Mouse (Mus musculus) monocyte, adult 2 months (primary cell): ENCODE data around the gene Ddx39.

ENCODE experiments used
- DNase-seq, 2 experiments: peaks; one replicate each; pipeline ENCODE4 v3.0.0; 2022; ENCODE audit warnings: low spot score in 2 of 2, low read depth in 1 of 2

The Ddx39 gene

DNA sequence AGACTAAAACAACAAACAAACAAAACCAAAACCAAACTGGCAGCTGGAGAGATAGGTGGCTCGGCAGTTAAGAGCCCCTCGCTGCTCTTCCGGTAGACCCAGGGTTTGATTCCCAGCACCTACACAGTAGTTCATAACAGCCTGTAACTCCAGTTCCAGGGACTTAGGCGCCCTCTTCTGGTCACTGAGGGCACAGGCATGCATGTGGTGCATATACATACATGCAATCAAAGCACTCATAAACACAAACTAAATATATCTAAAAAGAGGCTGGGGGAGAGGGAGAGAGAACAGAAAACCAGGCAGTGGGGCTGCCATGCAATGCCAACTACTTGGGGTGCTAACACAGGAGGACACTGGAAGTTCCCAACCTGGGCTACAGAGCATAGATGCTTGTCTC, 22.4 kb downstream of the Ddx39 start:
- no peak for DNase-seq

DNA sequence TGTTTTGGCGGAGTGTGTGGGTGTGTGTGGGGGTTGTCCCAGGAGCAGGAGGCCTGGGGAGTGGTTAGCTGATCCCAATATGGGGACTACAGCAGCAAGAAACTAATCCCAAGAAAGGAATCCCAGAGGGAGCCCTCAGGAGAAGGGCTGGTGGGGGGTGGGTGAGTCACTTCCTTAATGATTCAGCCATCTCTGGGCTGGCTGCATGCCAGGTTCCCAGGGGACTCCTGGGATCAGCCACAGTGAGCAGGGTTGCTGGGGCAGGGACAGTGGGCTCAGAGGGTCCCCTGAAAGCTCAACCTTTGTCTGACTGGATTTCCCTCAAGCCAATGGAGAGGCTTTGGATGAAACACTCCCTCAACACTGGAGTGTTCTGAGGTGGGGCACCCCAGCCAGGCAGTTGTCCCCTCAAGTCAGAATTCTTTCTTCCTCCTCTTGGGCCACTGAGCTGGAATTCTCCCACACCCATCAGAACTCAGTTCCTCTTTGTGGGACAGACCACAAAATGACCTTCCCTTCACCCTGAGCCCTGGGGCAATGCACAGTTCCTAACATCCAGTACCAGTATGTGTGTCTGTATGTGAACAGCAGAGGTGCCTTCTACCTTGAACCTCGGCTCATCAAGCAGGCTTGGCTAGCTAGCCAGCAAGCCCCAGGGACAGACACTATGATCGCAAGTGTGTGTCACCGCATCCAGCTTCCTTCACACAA, 23.0 kb downstream of the Ddx39 start:
- DNase-seq: peak; percentile 83 to 88

DNA sequence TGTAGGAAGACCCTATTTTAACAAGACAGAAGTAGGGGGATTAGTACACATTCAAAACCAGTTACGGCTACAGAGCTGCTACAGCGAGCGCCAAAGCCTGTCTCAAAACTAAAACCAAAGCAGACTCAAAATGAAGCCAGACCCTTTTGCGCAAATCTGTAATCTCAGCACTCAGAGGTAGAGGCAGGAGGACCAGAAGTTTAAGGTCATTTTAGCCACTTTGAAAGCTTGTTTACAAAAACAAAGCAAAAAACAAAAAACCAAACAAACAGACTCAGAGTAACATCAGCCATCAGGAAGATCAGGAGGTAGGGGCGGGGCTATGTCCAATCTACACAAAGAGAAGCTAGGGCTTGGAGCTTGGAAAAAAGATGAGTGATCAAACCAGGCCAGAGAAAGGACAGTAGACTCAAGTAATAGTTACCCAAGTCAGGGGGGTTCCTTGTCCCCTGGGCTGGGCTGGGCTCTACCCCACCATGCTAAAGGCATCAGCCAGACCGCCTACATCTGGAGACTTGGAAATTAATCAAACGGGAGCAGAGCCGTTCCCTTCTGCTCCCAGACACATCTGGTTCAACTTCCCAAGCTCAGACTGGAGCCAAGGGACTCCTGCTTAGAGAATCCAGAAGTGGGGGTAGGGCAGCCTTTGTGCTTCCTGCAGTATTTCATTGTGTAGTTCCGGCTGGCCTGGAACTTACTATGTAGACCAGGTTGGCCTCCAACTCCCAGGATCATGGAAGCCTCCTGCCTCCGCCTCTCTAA, 24.2 kb downstream of the Ddx39 start:
- no peak for DNase-seq

DNA sequence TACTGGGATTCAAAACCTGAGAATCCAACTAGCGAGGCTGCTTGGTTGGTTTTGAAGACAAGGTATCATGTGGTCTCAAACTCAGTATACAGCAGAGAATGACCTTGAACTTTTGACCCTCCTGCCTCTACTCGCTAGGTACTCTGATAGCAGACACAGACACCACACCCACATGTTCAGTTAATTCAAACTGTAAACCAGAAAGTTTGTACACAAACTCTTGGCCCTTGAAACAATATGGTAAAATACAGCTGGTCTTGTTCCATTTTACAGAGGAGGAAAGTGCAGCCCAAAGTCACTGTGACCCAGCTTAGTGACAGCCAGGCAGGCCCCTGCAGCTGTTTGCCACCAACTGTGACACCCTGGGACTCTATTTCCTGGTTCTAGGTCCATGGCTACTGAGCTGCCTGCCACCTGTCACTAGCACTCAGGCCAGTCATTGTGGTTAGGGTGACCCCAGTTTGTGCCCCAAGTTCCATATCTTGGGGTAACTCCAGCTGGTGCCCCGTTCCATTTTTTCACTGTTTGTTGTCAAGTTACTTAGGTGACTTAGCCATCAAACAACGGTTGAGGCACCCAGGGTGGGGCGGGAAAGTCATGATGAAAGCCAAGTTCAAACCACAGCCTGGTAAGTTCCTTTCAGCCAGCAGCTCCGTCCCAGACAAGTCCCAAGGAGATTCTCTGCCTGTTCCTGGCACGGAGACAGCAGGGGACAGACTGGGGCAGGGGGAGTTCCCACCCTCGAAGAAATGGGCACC, 24.9 kb downstream of the Ddx39 start:
- peak; percentile 87 to 89 for DNase-seq

DNA sequence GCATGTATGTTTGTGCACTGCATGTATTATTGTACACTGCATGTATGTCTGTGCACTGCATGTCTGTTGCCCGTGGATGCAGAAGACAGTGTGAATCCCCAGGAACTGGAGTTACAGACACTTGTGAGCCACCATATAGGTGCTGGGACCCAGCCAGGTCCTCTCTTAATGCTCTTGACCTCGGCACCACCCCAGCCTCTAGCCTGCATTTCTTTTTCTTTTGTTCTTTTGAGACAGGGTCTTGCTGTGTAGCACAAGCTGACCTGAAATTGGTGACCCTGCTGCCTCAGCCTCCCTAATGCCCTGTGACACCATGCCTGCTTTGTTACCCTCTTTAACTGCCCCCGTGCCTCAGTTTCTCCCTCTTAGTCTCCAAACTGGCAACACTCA, 25.6 kb downstream of the Ddx39 start:
- DNase-seq: no peak

DNA sequence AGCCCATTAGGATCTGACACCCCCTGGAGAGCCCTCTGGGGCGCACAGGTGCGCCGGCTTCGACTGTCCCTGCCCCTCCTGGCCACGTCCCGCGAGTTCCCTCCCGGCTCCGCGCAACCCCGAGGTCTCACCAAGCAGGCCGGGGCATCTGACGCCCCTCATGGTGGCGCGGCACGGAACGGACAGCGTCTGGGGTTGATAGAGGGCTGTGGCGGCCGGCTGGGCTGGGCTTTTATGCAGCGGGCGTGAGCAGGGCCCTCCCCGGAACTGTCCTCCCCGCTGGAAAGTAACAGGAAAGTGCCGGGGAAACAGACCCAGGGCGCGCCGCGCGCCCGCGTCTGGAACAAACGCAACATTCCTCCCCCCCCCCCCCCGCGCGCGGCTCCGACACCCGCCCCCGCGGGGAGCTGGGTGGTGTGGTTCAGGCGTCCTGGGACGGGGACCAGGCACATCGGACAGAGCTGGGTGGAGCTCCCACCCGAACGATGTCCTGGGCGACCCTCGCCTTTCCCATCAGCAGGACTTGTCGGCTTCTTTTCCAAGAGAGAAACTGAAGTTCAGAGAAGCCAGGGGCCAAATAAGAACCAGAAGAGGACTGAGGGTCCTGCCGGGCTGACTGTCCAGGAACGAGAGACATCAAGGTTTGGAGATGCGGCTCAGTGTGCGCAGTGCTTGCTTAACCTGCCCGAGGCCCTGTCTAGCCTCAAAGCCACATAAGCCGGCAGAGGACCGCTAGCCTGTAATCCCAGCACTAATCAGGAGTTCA, 26.2 kb downstream of the Ddx39 start, which contains the start of gene Adgre5:
Adgre5 (minus strand) TSS at position 351 of the 766 bp plus-strand sequence.
- DNase-seq: peak; percentile 75 to 90

DNA sequence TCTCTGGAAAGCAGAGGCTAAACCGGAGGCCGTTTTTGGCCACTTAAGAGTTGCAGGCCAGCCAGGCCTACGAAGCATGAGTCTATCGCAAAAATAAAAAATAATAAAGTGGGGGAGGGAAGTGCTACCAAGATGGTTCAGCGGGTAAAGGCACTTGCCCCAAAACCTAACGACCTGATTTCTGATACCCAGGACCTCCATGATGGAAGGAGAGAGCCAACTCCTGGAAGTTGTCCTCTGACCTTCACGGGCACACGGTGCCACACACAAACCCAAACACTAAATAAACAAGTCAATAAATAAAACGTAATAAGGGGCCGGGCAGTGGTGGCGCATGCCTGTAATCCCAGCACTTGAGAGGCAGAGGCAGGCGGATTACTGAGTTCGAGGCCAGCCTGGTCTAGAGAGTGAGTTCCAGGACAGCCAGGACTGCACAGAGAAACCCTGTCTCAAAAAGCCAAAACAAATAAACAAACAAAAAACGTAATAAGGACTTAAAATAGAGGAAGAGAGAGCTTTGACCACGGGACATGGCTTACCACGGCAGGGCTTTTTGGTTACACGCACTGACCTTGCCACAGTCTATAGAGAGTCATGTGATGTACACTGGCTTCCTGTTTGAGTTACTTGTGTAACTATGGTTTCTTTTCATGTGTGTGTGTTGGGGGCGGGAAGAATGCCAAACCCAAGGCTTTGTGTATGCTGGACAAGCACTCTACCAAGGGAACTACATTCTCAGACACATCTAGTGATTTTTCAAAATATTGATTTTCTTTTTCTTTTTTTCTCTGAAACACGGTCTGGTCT, 27.1 kb downstream of the Ddx39 start:
- peak; percentile 80 to 87 for DNase-seq

DNA sequence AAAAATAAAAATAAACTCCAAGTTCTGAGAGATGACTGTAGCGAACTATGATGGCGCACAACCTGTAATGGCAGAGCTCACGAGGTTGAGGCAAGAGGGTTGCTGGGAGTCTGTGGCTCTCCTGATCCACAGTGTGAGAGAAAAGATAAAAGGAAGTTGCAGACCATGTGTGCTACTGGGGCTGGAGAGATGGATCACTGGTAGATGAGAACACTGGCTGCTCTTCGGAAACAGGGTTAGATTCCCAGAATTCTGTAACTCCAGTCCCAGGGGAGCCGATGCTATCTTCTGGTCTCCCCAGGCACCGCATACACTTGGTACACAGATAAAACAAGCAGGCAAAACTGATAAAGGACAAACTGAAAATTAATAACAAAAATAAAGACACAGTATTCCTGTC, 28.0 kb downstream of the Ddx39 start:
- DNase-seq: no peak

DNA sequence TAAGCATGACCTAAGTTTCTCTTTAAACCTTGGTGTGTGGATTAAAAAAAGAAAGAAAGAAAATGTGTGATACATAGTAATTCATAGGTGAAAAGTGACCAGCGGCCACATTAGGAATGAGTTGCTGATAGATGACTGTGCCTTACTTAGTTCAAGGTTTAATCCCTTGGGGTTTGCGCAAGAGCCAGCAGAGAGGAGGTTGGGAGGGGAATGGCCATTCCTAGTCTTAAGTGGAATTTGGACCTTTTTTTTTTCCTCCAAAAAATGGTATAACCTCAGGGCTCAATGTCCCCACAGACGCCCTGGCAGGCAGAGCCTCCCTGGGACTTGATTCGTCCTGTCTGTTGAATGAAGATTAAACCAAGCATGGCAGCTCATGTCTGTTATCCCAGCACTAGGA, 29.1 kb downstream of the Ddx39 start:
- no peak for DNase-seq

DNA sequence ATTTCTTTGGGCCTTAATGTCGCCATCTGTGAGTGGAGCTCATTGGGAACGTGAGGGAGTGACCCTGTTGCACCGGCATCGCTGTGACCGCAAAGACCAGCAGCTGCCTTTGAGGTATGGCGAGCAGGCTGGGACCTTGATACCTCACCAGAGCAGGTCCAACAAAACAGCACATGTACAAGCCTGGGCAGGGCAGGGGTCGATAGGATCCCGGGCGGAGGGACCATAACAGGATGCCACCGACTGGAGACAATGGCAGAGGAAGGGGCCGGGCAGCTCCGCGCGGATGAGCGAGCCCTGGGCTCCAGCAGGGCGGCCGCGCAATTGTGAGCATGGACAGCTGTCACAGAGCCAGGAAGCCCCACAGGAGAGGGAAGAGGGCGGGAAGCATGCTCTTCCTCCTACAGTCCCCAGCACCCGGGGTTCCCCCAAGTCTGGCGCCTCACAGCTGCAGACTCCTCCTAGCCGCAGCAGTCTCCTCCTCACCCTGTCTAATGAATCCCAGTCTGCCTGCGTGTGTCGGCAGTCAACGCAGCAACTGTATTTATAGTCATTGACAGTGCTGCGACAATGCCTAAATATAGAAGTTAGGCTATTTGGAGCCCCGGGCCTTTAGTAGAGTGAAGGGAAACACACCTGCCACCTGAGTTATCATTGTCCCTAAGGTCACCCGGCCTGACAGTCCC, 32.8 kb downstream of the Ddx39 start:
- peak; percentile 76 to 87 for DNase-seq

DNA sequence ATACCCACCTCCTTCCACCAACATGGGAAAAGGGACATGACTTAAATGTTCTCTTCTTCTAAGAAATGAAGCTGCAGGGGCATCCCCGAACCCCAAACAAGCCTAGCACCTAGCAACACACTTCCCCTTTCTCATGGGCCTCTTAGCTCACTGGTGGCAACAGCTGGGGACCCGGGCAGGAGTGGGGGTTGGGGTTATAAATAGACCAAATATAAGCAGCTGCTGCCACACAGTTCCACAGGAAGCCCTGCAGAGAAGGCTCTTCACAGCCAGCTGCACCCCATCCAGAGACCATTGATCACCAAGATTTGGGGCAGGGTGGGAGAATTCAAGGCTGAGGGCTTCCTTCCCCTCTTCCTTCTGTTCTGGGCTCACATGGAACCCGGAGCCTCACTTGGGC, 33.7 kb downstream of the Ddx39 start:
- DNase-seq: peak; percentile 88 to 89

DNA sequence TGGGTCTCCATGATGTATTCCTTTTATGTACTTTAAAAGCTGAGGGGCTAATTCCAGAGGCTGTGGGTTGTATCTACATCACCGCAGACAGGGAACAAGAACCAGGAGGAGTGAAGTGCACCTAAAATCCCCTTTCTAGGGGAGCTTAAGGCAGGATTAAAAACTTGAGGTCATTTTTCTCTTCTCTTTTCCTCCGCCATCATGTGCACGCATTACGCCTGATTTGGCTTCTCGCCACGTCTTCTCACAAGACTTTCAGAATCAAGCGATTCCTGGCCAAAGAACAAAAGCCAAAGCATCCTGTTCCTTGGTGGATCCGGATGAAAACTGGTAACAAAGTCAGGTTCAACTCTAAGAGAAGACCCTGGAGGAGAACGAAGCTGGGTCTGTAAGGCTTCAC, 34.3 kb downstream of the Ddx39 start:
- DNase-seq: peak in 1 of 2 experiments; percentile 61

DNA sequence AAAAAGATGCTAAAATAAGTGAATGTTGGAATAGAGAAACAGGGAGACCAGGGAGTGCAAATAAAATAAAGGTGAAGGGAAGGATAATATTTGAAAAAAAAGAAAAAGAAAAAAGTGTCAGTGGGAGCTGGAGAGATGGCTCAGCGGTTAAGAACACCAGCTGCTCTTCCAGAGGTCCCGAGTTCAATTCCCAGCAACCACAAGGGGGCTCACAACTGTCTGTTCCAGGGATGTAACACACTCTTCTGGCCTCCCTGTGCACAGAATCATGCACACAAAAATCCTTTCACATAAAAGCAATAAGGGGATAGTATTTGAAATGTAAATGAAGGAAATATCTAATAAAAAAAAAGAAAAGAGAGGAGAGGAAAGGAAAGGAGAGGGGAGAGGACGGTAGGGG, 39.2 kb downstream of the Ddx39 start:
- no peak for DNase-seq

DNA sequence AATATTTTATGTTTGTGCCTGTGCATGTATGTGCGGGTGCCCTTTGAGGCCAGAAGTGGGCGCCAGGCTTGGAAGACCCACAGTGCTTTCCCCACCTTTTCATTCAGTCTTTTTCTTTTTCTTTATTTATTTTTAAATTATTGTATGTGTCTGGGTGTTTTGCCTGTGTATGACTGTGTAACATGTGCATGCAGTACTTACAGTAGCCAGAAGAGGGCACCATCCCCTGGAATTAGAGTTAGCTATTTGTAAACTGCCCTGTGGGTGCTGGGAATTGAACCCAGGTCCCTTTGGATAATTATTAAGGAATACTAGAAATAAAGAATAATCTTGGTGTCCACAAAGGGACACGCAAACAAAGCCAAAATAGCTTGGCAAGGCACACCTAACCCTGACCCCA, 41.3 kb downstream of the Ddx39 start:
- DNase-seq: no peak

DNA sequence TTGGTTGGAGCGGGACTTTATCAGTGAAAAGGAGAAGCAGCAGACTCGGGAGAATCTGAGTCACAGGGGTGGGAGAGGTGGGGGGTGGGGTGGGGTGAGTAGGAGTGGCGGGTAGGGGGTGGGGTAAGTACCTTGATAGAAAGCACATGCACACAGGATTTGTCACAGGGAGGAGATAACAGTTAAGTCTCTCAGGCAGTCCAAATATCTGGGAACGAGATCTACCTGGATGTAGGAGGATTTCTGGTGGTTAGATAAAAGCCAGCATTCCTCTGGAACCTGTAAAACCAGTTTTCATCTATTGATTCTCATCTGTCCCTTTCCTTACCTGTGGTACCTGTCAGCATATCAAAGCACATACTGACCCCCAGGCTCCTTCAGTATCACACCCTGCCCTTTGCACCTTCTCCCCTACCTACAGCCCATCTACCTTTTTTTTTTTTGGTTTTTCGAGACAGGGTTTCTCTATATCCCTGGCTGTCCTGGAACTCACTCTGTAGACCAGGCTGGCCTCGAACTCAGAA, 42.2 kb downstream of the Ddx39 start:
- DNase-seq: no peak

DNA sequence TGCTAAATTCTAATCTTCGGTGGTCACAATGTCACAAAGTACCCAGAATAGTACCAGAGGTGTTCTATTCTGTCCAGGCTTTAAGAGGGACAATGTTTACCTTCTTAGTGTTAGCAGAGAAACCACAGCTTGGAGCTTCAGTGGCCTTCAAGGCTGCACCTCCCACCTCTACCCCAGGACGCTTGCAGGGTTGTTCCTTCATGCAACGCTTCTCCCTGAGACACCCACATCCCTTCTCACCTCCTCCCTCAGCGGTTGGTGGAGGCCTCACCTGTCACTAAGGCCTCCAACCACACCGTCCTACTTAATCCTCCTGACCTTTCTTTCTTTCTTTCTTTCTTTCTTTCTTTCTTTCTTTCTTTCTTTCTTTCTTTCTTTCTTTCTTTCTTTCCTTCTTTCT, 43.3 kb downstream of the Ddx39 start:
- DNase-seq: no peak

DNA sequence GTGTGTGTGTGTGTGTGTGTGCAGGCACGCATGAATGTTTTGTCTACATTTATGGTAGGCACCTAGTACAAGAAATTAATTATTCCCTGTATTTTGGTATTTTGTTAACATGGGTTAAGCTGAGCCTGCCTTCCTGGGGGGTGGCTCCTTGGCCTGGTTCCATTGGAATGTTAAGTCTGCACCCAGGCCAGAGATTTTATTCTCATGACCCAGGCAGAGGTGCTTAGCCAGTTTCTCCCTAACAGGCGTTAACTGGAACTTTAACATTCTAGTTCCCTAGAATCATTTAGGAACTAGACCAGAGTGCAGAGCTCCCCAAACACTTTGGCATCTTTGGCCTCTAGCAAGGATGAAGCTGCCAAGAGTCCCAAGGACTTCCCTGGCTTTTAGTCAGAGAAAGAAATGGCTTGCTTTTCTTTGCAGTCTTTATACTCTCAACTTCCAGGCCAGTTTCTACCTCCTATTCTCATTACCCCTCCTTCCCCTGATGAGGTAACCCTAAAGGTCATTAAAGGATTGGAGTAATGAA, 44.3 kb downstream of the Ddx39 start:
- DNase-seq: no peak

DNA sequence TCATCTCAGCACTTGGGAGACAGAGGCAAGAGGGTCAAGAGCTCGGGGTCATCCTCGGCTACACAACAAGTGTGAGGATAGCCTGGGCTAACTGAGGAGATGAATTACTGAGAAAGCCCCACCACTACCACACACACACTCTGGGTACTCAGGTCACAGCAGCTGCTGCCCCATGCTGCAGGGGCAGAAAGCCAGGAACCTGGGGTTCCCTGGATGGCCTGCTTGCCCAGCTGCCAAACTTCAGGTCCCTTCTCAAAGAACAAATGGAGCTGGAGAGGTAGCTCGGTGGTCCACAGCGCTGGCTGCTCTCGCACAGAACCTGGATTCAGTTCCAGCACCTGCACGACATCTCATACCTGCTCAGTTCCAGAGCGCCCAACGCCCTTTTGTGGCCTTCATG, 49.1 kb downstream of the Ddx39 start:
- no peak for DNase-seq

DNA sequence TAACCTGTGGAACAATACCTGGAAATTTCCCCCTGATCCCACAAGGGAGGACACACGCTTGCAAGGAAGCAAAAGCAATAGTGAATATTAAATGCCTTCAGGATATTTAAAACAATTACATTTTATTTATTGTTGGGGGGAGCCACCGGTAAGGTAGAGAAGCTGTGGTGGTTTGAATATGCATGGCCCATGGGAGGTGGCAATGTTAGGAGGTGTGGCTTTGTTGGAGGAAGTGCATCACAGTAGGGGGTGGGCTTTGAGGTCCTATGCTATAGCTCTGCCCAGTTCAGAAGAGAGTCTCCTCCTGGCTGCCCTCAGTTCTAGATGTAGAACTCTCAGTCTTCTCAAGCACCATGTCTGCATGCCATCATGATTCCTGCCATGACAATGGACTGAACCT, 49.7 kb downstream of the Ddx39 start:
- DNase-seq: no peak
